ENCODE assay signal across 16 mouse cellular contexts in the genomic region with DNA sequence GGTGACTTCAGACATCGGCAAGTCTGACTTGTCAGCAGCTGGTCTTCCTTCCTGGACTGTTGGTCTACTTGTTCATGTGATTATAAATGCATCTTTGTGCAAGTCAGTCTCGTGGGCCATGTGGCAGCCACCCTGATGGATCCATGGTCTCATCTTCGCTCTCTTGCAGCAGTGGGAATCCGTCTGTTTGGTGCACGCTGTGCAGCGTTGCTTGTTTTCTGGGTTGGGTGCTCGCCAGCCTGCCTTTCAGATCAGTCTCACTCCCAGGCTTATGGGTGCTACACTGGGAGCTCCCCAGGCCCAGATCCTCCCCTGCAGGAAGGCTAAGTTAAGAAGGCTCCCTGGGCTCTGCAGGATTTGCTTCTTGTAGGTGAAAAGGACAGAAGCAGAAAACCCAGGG. TPM values are rescaled to one million over a fixed set of nuclear protein-coding genes. Genes with fewer than 3 reads are reported as not detected.
"Had no signal": no experiment of that assay in that cellular context is flagged by ENCODE, and none has a peak within 500 bp of the region (broad histone marks: within the 10 kb centered on the region; RNA-seq: fewer than 3 reads in every experiment).

No protein-coding gene starts in this region.

- ATAC-seq: hindbrain, postnatal 0 days had no signal

- H3K9ac ChIP-seq: limb, embryonic 13.5 days; liver, embryonic 14.5 days had no signal

- H3K27ac ChIP-seq: hindbrain, postnatal 0 days; kidney, postnatal 0 days; limb, embryonic 13.5 days; liver, embryonic 14.5 days; stomach, postnatal 0 days had no signal

- DNase-seq: kidney, adult 11 months; kidney, adult 9 months; kidney, postnatal 36 days; left cerebral cortex, postnatal 4 days; lung, adult 18-20 months; thymus, postnatal 4 days had no signal

- H3K9me3 ChIP-seq: limb, embryonic 13.5 days had no signal

- H3K4me3 ChIP-seq: limb, embryonic 13.5 days had no signal

- H3K4me2 ChIP-seq: limb, embryonic 13.5 days had no signal

RNA-seq across cellular contexts. Expression of a gene that starts 36.9 kb away (rescaled TPM):
- total RNA-seq: left cerebral cortex, postnatal 10 days; left cerebral cortex, postnatal 4 days; liver, adult 2 months had no signal
- polyA plus RNA-seq: intestine, embryonic 14.5 days; kidney, postnatal 0 days; limb, embryonic 13.5 days; liver, adult 2 months; liver, embryonic 14.5 days; lung, embryonic 16.5 days; midbrain, postnatal 0 days; stomach, postnatal 0 days had no signal
